ENCODE assay signal across 9 mouse cellular contexts in genomic region chr8:120344166-120344565, GRCm38 (mm10).
DNase-seq lines count a peak whose midpoint lies in the region; ATAC-seq and TF ChIP-seq lines count a peak whose summit lies in the region.
"Had no signal": no experiment of that assay in that cellular context is flagged by ENCODE, and none has a peak within 500 bp of the region (broad histone marks: within the 10 kb centered on the region; RNA-seq: fewer than 3 reads in every experiment).

No protein-coding gene starts in this region.

- no peak overlapping the region for H3K4me3 ChIP-seq in hindbrain, embryonic 11.5 days (ENCODE audit: low read depth, low read length)
- no peak overlapping the region for H3K4me3 ChIP-seq in olfactory bulb, adult 2 months (ENCODE audit: insufficient read depth, low read depth, low read length)

- no peaks in the 10 kb centered on the region for H3K36me3 ChIP-seq in hindbrain, embryonic 11.5 days (ENCODE audit: control insufficient read depth, insufficient read depth, low read length)

- no peak overlapping the region for H3K9ac ChIP-seq in hindbrain, embryonic 11.5 days (ENCODE audit: low read depth, low read length)

- H3K4me1 ChIP-seq in hindbrain, embryonic 11.5 days (replicated peaks; ENCODE audit: control insufficient read depth, insufficient read depth, low read length) = peaks cover 28% of the 10 kb centered on the region
- H3K4me1 ChIP-seq in olfactory bulb, adult 2 months (ENCODE audit: control insufficient read depth, insufficient read depth, low read length) = peaks cover 86% of the 10 kb centered on the region

- WGBS in hindbrain, embryonic 11.5 days = 33% methylated on average over 4 of the region's 4 CpGs
- 22% methylated on average over 4 of the region's 4 CpGs for WGBS in olfactory bulb, adult 2 months

- no peaks in the 10 kb centered on the region for H3K9me3 ChIP-seq in hindbrain, embryonic 11.5 days (ENCODE audit: control insufficient read depth, low read length)

- peak; percentile 38 for DNase-seq in ovary, postnatal 36 days (ENCODE audit: low spot score)
- DNase-seq in ovary, postnatal 10 days (ENCODE audit: low spot score) = no peak
- no peak for DNase-seq in hindbrain, embryonic 11.5 days (ENCODE audit: low spot score)
- DNase-seq in gastrocnemius, adult 8-10 months (ENCODE audit: low spot score in 2 of 2) = no peak
- no peak for DNase-seq in spleen, adult 12 weeks (ENCODE audit: low spot score)
- DNase-seq: kidney, adult 11 months; lung, postnatal 36 days had no signal

- no peaks in the 10 kb centered on the region for H3K27me3 ChIP-seq in hindbrain, embryonic 11.5 days (ENCODE audit: control insufficient read depth, insufficient read depth, low read length)

- no peak for TF ChIP-seq POLR2A in olfactory bulb, adult 2 months (IDR thresholded peaks at IDR 0.05; ENCODE audit: insufficient read depth, low read depth, low read length)

- no peak for TF ChIP-seq CTCF in olfactory bulb, adult 2 months (IDR thresholded peaks at IDR 0.05; ENCODE audit: insufficient read depth, low read depth, low read length)

- H3K4me2 ChIP-seq in hindbrain, embryonic 11.5 days (replicated peaks; ENCODE audit: low read depth, low read length) = no peak overlapping the region

- H3K27ac ChIP-seq in hindbrain, embryonic 11.5 days (ENCODE audit: low read depth, low read length) = peak overlapping the region; percentile 71; the same call in 1 of the 2 replicates
- H3K27ac ChIP-seq in olfactory bulb, adult 2 months (ENCODE audit: insufficient read depth, low read depth, low read length) = peak overlapping the region; percentile 6

- ATAC-seq in hindbrain, embryonic 11.5 days (ENCODE audit: low FRiP score) = no peak
- ATAC-seq in megakaryocyte, adult 5-6 weeks (ENCODE audit: poor library complexity, severe bottlenecking) = 0 out of 2 replicates have a peak, but pooled peaks have one; percentile 18
